Mouse (Mus musculus): Measurements from ENCODE around the gene Tcf25. TPM values are rescaled to one million over a fixed set of nuclear protein-coding genes. Genes with fewer than 3 reads are reported as not detected.
"Not testable (repeated sequence)": the region's sequence is repeated elsewhere in the genome, so short reads cannot be mapped to it uniquely, and the experiment has no call there.

Gene Tcf25
- polyA plus RNA-seq, 1 experiment from 2014 or later: 137 TPM

DNA sequence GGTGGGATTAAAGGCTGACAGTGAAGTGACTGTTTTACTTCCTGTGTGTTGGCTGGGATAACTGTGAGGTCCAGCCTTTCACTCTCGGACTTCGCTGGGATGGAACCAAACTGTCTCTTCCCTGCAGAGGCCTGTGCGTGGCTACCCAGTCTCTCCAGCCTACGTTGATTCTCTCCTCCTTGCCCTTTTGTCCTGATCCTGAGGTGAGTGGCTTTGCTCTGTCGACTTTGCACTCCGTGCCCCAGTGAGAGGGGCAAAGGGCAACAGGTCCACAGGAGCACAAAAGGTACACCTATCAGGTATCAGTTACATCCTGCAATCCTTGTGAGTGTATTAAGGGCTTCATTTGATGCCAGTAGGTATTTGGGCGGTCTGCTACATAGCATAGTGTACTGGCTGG is 49.9 kb downstream of the Tcf25 start, which contains the start of gene Def8:
Gene Def8, plus strand, starts transcription at position 87 of the 400 bp plus-strand sequence.
- Histone ChIP-seq H3K36me3 (no peaks in the 10 kb centered on the region), H3K4me3 (peak within 1 kb of the TSS; percentile 39), H3K4me2 (peak within 1 kb of the TSS; percentile 61), H3K4me1 (replicated peaks) (peaks cover 4% of the 10 kb centered on the region; the same call in 1 of the 2 replicates), H3K27ac (no peak within 1 kb of the TSS), H3K9me3 (replicated peaks) (peaks cover 16% of the 10 kb centered on the region), H3K9ac (0 out of 2 replicates have a peak within 1 kb of the TSS, but pooled peaks have one; percentile 10), H3K27me3 (peaks cover 3% of the 10 kb centered on the region; the same call in 1 of the 2 replicates)
- WGBS: 71% methylated on average over 7 of the region's 7 CpGs
- ATAC-seq (replicated peaks; ENCODE audit: insufficient number of reproducible peaks, insufficient read depth, low FRiP score, low read depth): no peak

DNA sequence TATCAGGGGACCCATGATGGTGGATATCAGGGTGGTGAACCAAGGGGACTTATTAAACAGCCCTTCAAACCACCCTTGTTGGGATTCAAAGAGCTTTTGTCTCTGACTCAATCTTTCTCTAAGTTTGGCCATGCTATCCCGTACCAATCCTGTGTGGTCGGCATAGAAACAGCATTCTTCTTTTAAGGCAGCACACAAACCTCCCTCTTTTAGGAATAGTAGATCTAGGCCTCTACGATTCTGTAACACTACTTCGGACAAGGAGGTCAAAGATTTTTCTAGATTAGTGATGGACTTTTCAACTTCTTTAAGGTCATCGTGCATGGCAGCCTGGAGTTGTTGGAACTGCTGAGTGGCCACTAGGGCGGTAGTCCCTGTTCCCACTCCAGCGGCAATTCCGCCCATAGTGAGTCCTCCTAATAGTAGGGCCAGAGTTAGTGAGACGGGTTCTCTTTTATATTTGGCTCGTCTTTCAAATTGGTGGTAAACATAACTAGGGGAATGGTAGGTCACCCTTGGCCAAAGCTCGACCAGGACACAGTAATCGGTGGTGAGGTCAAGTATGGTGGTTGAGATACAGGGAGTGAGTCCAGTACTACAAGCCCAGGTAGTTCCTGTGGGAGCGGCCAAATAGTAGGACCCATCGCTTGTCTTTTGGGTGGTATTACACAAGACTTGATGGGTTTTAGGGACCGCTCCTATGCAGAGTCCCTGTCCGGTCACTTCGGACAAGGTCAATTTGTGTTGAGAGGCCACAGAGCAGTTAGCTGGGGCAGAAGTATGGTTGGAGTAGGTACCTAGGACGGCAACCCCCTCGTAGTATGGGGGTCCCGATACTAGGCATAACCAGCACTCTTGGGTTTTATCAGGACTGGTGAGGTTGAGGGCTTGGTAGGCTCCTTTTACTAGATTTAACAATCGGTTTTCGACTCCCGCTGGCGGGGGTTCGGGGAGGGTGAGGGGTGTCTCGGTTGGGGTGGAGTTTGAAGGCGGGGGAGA is 53.3 kb downstream of the Tcf25 start:
- Histone ChIP-seq H3K36me3 (no peaks in the 10 kb centered on the region), H3K27ac (no peak overlapping the region), H3K27me3 (no peaks in the 10 kb centered on the region; the same call in 1 of the 2 replicates), H3K4me3 (no peak overlapping the region), H3K4me2 (no peak overlapping the region), H3K4me1 (replicated peaks) (peaks cover 4% of the 10 kb centered on the region; the same call in 1 of the 2 replicates), H3K9ac (no peak overlapping the region), H3K9me3 (replicated peaks) (peaks cover 25% of the 10 kb centered on the region)
- 93% methylated on average over 27 of the region's 27 CpGs for WGBS
- no peak for ATAC-seq (replicated peaks; ENCODE audit: insufficient number of reproducible peaks, insufficient read depth, low FRiP score, low read depth)

DNA sequence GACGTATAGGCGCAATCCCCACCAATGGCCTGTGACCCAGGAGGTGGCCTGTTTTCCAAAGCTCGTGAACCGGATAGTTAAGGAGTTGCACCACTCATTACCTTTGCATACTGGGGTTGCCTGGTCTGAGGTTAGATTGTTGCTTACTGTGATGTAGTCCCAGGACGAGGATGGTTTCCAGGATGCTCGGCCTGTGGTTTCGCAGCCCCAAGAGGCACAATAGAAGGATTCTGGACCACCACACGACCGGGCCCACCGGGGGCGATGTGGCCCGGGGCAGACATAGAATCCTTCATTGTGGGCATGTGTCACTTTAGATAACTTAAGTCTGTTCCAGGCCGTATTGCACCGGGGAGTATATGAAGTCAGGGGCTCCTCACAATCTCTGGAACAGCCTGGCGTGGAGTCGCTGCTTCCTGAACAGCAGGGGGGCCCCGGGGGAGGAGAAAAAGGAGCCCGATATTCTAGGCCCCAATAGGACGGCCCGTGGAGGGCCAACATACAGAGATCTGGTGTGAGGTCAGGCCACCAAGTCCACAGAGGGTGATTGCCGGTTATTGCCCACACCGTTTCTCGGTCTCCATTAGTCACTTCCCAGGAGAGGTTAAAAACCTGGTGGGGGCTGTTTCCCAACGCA is 54.2 kb downstream of the Tcf25 start:
- ATAC-seq (replicated peaks; ENCODE audit: insufficient number of reproducible peaks, insufficient read depth, low FRiP score, low read depth): no peak
- WGBS: 94% methylated on average over 24 of the region's 24 CpGs
- Histone ChIP-seq H3K4me1 (replicated peaks) (no peaks in the 10 kb centered on the region), H3K4me3 (no peak overlapping the region), H3K36me3 (no peaks in the 10 kb centered on the region), H3K27ac (no peak overlapping the region), H3K27me3 (no peaks in the 10 kb centered on the region; the same call in 1 of the 2 replicates), H3K4me2 (no peak overlapping the region), H3K9me3 (replicated peaks) (peaks cover 25% of the 10 kb centered on the region), H3K9ac (no peak overlapping the region)

DNA sequence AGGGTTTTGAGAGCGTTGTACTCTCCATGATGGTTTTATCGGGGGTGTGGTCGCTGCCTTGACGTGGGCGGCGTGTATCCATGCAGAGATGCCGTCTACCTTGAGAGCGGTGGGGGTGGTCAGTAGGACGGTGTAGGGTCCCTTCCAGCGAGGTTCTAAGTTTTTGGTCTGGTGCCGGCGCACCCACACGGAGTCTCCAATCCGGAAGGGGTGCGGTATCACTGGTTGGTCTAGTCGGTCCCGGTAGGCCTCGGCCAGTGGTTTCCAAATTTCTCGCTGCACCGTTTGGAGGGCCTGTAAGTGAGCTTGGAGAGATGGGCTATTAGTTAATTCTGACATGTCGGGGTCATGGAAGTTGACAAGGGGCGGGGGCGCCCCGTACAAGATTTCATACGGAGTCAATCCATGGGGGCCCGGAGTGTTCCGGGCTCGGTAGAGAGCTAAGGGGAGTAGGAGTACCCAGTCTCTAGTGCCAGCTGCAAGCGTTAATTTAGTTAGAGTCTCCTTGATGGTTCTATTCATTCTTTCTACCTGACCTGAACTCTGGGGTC is 54.9 kb downstream of the Tcf25 start:
- WGBS: 94% methylated on average over 29 of the region's 29 CpGs
- Histone ChIP-seq H3K4me3 (no peak overlapping the region), H3K27ac (no peak overlapping the region), H3K27me3 (no peaks in the 10 kb centered on the region; the same call in 1 of the 2 replicates), H3K36me3 (no peaks in the 10 kb centered on the region), H3K9ac (no peak overlapping the region), H3K4me1 (replicated peaks) (no peaks in the 10 kb centered on the region), H3K4me2 (no peak overlapping the region), H3K9me3 (replicated peaks) (peaks cover 25% of the 10 kb centered on the region)
- ATAC-seq (replicated peaks; ENCODE audit: insufficient number of reproducible peaks, insufficient read depth, low FRiP score, low read depth): no peak

DNA sequence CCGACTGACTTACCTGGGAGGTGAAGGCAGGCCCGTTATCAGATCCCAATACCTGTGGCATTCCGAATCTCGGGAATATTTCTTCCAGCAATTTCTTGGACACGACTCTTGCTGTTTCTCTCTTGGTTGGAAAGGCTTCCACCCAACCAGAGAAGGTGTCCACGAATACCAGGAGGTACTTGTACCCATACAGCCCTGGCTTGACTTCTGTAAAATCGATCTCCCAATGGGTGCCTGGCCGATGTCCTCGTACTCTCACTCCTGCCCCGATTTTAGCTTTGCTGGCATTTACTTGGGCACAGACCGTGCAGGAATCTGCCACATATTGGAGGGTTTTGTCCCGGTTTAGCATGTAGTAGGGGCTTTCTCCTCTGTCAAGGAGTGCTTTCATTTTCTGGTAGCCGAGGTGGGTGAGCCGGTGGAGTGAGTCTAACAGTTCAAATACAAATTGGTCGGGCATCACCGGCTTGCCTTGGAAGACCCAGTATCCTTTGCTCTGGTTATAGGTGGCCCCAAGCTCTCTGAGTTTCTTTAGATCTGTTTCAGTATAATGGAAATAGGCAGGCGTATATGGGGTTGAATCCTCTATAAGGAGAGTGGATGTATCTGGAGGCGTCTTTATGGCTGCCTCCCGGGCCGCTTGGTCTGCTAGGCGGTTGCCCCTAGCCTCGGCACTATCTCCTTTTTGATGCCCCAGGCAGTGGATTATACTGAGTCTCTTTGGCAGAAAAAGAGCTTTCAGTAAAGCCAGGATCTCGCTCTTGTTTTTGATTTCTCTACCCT is 55.6 kb downstream of the Tcf25 start:
- H3K9me3 ChIP-seq (replicated peaks): peaks cover 25% of the 10 kb centered on the region

DNA sequence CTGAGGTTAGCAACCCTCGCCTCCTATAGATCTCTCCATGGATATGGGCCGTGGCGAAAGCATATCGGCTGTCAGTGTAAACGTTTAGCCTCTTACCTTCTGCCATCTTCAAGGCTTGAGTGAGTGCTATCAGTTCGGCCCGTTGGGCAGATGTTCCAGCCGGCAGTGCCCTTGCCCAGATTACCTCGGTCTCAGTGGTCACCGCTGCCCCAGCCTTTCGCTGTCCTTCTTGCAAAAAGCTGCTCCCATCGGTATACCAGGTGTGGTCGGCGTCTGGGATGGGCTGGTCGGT is 56.1 kb downstream of the Tcf25 start:
- peaks cover 25% of the 10 kb centered on the region for H3K9me3 ChIP-seq (replicated peaks)
- 94% methylated on average over 15 of the region's 15 CpGs for WGBS
- H3K4me2 ChIP-seq; ATAC-seq (replicated peaks; ENCODE audit: insufficient number of reproducible peaks, insufficient read depth, low FRiP score, low read depth); H3K9ac ChIP-seq; H3K27me3 ChIP-seq; H3K27ac ChIP-seq; H3K36me3 ChIP-seq; H3K4me3 ChIP-seq; H3K4me1 ChIP-seq (replicated peaks): not testable (repeated sequence)

More for the DNA sequence above, 55.6 kb downstream of the Tcf25 start:
- Histone ChIP-seq H3K4me3 (no peak overlapping the region), H3K27ac (no peak overlapping the region), H3K36me3 (no peaks in the 10 kb centered on the region), H3K4me1 (replicated peaks) (no peaks in the 10 kb centered on the region), H3K9ac (no peak overlapping the region), H3K27me3 (no peaks in the 10 kb centered on the region), H3K4me2 (no peak overlapping the region)
- no peak for ATAC-seq (replicated peaks; ENCODE audit: insufficient number of reproducible peaks, insufficient read depth, low FRiP score, low read depth)
- 89% methylated on average over 23 of the region's 23 CpGs for WGBS

DNA sequence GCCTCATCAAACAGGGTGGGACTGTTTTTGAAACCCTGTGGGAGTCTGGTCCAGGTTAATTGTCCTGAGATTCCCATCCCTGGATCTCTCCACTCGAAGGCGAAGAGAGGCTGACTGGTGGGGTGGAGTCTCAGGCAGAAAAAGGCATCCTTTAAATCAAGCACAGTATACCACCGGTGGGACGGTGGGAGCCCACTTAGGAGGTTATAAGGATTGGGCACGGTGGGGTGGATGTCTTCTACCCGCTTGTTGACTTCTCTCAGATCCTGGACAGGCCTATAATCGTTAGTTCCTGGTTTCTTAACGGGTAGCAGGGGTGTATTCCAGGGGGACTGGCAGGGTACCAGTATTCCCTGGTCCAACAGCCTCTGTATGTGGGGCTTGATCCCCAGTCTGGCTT is 57.4 kb downstream of the Tcf25 start:
- not testable (repeated sequence) for ATAC-seq (replicated peaks; ENCODE audit: insufficient number of reproducible peaks, insufficient read depth, low FRiP score, low read depth); H3K4me3 ChIP-seq; H3K36me3 ChIP-seq; H3K4me1 ChIP-seq (replicated peaks); H3K9ac ChIP-seq; H3K4me2 ChIP-seq; H3K27ac ChIP-seq; H3K27me3 ChIP-seq
- H3K9me3 ChIP-seq (replicated peaks): peaks cover 25% of the 10 kb centered on the region
- WGBS: 87% methylated on average over 8 of the region's 8 CpGs

DNA sequence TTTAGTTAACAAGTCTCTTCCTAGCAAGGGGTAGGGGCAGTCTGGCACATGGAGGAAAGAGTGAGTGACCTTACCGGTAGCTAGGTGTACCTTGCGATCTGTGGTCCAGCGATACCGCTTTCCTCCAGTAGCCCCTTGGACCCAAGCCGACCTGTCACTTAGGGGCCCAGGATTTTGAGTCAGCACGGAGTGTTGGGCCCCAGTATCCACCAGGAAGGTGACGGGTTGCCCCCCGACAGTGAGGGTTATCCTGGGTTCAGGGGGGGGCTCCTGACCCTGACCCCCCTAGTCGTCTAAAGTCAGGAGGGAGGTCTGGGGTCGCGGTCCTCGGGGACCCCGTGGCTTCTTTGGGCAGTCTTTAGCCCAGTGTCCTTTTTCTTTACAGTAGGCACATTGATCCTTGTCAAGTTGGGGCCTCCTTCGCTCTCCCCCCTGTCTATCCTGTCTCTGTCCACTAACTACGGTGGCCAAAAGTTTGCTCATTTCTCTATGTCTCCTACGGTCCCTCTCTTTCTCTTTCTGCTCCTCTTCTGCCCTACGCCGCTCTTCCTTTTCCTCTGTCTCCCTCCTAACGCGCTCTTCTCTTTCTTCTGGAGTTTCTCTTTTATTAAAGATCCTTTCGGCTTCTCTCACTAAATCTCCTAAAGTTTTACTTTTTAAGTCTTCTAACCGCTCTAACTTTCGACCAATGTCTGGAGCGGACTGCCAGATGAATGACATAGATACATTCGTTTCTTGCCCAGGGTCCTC is 58.2 kb downstream of the Tcf25 start:
- H3K4me1 ChIP-seq (replicated peaks): no peaks in the 10 kb centered on the region
- no peak overlapping the region for H3K9ac ChIP-seq
- 93% methylated on average over 25 of the region's 25 CpGs for WGBS

DNA sequence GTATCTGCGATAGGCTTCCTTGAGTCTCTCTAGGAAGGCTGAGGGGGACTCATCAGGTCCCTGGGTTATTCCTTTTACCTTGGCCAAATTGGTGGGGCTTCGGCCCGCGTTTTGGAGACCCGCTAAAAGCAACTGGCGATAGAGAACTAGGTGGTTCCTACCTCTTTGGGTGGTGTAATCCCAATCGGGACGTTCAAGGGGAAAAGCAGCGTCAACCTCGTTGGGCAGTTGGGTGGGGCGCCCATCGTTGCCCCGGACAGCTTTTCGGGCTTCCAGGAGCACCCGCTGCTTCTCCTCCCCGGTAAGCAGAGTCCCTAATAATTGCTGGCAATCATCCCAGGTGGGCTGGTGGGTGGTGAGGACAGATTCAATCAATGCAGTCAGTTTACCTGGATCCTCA is 58.8 kb downstream of the Tcf25 start:
- no peak overlapping the region for H3K9ac ChIP-seq
- no peak overlapping the region for H3K27ac ChIP-seq
- WGBS: 92% methylated on average over 16 of the region's 16 CpGs
- H3K9me3 ChIP-seq (replicated peaks): peaks cover 19% of the 10 kb centered on the region
- no peak for ATAC-seq (replicated peaks; ENCODE audit: insufficient number of reproducible peaks, insufficient read depth, low FRiP score, low read depth)
- H3K36me3 ChIP-seq: no peaks in the 10 kb centered on the region
- H3K4me3 ChIP-seq: no peak overlapping the region
- H3K27me3 ChIP-seq: no peaks in the 10 kb centered on the region
- no peak overlapping the region for H3K4me2 ChIP-seq
- no peaks in the 10 kb centered on the region for H3K4me1 ChIP-seq (replicated peaks)

More for the DNA sequence above, 58.2 kb downstream of the Tcf25 start:
- Histone ChIP-seq H3K27ac (no peak overlapping the region), H3K4me3 (no peak overlapping the region), H3K36me3 (no peaks in the 10 kb centered on the region), H3K27me3 (no peaks in the 10 kb centered on the region), H3K4me2 (no peak overlapping the region), H3K9me3 (replicated peaks) (peaks cover 25% of the 10 kb centered on the region)
- ATAC-seq (replicated peaks; ENCODE audit: insufficient number of reproducible peaks, insufficient read depth, low FRiP score, low read depth): no peak

DNA sequence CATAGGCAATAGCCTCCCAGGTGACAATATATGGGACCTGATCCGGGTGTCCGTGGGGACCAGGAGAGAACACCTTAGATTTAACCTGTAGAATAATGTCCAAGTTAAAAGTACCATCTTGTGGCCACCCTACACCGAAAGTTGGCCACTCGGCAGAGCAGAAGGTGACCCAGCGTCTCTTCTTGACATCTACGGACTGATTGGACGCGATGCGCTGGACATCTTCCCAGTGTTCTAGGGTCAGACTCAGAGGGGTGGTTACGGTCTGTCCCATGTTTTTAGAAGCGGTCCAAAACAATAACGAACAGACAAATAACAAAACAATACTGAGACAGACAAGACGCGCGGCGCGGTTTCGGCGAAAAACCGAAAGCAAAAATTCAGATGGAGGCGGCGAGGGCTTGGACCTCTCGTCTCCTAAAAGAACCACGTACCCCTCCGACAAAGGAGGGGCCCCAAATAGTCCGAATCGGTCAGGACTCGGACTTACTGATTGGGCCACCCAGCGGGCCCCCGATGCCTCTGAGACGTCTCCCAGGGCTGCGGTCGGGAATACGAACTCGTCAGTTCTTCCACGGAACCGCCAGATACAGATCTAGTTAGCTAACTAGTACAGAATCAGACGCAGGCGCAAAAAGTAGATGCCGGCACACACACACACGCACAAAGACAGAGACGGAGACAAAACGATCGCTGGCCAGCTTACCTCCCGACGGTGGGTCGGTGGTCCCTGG is 59.9 kb downstream of the Tcf25 start:
- not testable (repeated sequence) for H3K9ac ChIP-seq; H3K9me3 ChIP-seq (replicated peaks); H3K4me1 ChIP-seq (replicated peaks); H3K36me3 ChIP-seq; H3K27ac ChIP-seq; ATAC-seq (replicated peaks; ENCODE audit: insufficient number of reproducible peaks, insufficient read depth, low FRiP score, low read depth); H3K4me2 ChIP-seq; H3K4me3 ChIP-seq; H3K27me3 ChIP-seq
- WGBS: 96% methylated on average over 47 of the region's 47 CpGs

Data from heart, embryonic 15.5 days (tissue).